Mouse (Mus musculus): ENCODE measurements at regions not wholly inside any gene's neighbourhood (a gene's known extent, or its start where the extent isn't known, plus 50 kb on each side); places are given as distances from the start of the nearest gene placed in this dataset.

DNA sequence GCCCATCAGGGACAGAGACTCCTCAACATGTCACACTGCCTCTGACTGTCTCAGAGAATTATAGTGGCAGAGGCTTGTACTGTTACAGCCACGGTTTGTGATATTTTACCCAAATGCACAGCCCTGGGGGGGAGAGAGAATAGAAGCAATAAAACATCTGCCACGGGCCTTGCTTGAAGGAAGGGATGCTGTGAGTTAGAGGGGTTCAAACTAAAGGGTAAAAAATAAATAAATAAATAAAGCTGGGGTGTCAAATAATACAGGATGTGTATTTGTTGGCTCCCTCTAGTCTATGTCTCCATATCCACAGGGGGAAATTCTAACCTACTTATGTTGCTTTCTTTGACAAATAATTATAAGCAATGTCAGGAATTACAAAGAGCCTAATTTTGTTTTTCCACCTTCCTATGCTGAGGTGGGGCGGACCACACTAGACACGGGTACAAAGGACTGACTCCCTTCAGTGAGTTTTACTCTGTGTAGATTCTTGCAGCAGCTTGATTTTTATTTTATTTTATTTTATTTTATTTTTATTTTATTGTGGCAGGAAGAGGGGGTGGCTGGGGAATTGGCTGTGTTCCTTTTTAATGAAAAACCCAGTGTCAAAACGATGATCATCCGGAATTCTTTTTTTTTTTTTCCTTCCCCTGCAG is 281.3 kb downstream of the Gxylt1 start:
- TF ChIP-seq EP300 (optimal IDR thresholded peaks at IDR 0.05) (no peak), CTCF (IDR thresholded peaks at IDR 0.05; ENCODE audit: low read depth) (no peak)
